Mouse (Mus musculus): ENCODE data around the gene Agpat4. TPM values are rescaled to one million over a fixed set of nuclear protein-coding genes. Genes with fewer than 3 reads are reported as not detected.

The Agpat4 gene
- polyA plus RNA-seq, 1 experiment = 50.1 TPM

DNA sequence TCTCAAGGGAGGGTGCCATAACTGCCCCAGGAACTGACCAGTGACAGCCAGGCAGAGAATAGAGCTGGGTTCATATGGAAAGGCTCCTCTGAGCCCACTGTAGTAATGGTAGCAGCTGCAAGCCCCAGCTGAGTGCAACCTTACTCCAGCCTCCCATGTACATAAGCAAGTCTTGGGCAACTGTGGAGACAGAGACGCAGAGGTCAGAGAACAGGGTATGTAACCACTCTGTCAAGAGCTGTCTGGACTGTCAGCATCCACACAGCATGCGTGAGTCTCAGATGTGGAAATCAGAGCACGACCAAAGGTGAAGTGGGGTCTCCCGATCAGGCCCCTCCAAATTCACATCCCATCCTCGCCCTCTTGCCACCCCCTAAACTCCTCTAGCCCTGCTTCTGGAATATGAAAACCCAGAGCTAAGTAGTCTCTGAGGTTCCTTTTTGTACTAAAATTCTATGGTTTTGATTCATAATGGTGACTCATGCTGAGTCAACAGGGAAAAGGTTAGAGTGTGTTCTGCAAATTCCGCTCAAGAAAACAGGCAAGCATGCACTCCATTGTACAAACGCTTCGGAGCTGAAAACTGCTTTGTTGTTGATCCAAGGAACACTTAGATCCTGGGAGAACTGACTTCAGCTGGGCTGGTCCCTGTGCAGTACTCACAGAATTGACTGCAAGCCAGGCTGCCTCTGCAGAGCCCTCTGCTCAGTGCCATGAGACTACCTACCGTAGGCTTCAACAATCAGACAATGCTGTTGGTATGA lies 23.5 kb upstream of the Agpat4 start:
- DNase-seq = no peak

GRCm38 (mm10) chr17:12099415-12099814 lies 19.1 kb upstream of the Agpat4 start:
- DNase-seq = no peak
- Histone ChIP-seq H3K4me3 (replicated peaks; ENCODE audit: insufficient read depth, low read depth, low read length) (no peak overlapping the region), H3K4me1 (ENCODE audit: control insufficient read depth, insufficient read depth, low read length) (no peaks in the 10 kb centered on the region), H3K27ac (ENCODE audit: insufficient read depth, low read length) (no peak overlapping the region), H3K27me3 (ENCODE audit: control insufficient read depth, insufficient read depth, low read length) (no peaks in the 10 kb centered on the region)
- no peak for TF ChIP-seq CTCF (IDR thresholded peaks at IDR 0.05; ENCODE audit: borderline replicate concordance, insufficient read depth, low read depth, low read length)
- no peak for TF ChIP-seq POLR2A (IDR thresholded peaks at IDR 0.05; ENCODE audit: borderline replicate concordance, insufficient read depth, low read length)

More for the DNA sequence above, 23.5 kb upstream of the Agpat4 start:
- no peaks in the 10 kb centered on the region for H3K27me3 ChIP-seq (ENCODE audit: control insufficient read depth, insufficient read depth, low read length)
- no peak overlapping the region for H3K4me3 ChIP-seq (replicated peaks; ENCODE audit: insufficient read depth, low read depth, low read length)
- peaks cover 5% of the 10 kb centered on the region; the same call in 1 of the 2 replicates for H3K4me1 ChIP-seq (ENCODE audit: control insufficient read depth, insufficient read depth, low read length)
- TF ChIP-seq CTCF (IDR thresholded peaks at IDR 0.05; ENCODE audit: borderline replicate concordance, insufficient read depth, low read depth, low read length) = no peak
- no peak for TF ChIP-seq POLR2A (IDR thresholded peaks at IDR 0.05; ENCODE audit: borderline replicate concordance, insufficient read depth, low read length)
- WGBS = 80% methylated on average over 9 of the region's 9 CpGs
- no peak overlapping the region for H3K27ac ChIP-seq (ENCODE audit: insufficient read depth, low read length)

- Histone ChIP-seq H3K4me1 (ENCODE audit: control insufficient read depth, insufficient read depth, low read length) (no peaks in the 10 kb centered on the region), H3K4me3 (replicated peaks; ENCODE audit: insufficient read depth, low read depth, low read length) (no peak overlapping the region), H3K27ac (ENCODE audit: insufficient read depth, low read length) (no peak overlapping the region), H3K27me3 (ENCODE audit: control insufficient read depth, insufficient read depth, low read length) (no peaks in the 10 kb centered on the region)
- 98% methylated on average over 10 of the region's 10 CpGs for WGBS
- TF ChIP-seq POLR2A (IDR thresholded peaks at IDR 0.05; ENCODE audit: borderline replicate concordance, insufficient read depth, low read length) = no peak
- TF ChIP-seq CTCF (IDR thresholded peaks at IDR 0.05; ENCODE audit: borderline replicate concordance, insufficient read depth, low read depth, low read length) = no peak
- DNase-seq = no peak
Measured at GRCm38 (mm10) chr17:12102326-12102725, 16.2 kb upstream of the Agpat4 start.

DNA sequence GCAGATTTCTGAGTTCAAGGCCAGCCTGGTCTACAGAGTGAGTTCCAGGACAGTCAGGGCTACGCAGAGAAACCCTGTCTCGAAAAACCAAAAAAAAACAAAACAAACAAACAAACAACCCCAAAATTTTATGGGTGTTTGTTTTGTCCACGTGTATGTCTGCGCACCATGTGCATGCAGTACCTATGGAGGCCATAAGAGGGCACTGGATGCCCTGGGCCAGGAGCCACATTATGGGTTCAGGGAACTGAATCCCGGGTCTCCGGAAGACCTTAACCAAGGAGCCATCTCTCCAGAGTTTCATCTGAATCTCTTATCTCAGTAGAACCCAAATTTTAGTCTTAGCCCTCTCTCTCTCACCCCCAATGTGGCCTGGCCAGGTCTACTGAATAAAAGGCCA lies 14.7 kb upstream of the Agpat4 start:
- 89% methylated on average over 6 of the region's 6 CpGs for WGBS
- Histone ChIP-seq H3K4me1 (ENCODE audit: control insufficient read depth, insufficient read depth, low read length) (no peaks in the 10 kb centered on the region), H3K4me3 (replicated peaks; ENCODE audit: insufficient read depth, low read depth, low read length) (no peak overlapping the region), H3K27ac (ENCODE audit: insufficient read depth, low read length) (no peak overlapping the region), H3K27me3 (ENCODE audit: control insufficient read depth, insufficient read depth, low read length) (no peaks in the 10 kb centered on the region)
- DNase-seq = no peak
- TF ChIP-seq POLR2A (IDR thresholded peaks at IDR 0.05; ENCODE audit: borderline replicate concordance, insufficient read depth, low read length) (no peak), CTCF (IDR thresholded peaks at IDR 0.05; ENCODE audit: borderline replicate concordance, insufficient read depth, low read depth, low read length) (0 out of 2 replicates have a peak, but pooled peaks have one; percentile 19)

- no peak for DNase-seq
- TF ChIP-seq POLR2A (IDR thresholded peaks at IDR 0.05; ENCODE audit: borderline replicate concordance, insufficient read depth, low read length) = no peak
- no peak for TF ChIP-seq CTCF (IDR thresholded peaks at IDR 0.05; ENCODE audit: borderline replicate concordance, insufficient read depth, low read depth, low read length)
- Histone ChIP-seq H3K27ac (ENCODE audit: insufficient read depth, low read length) (no peak overlapping the region), H3K27me3 (ENCODE audit: control insufficient read depth, insufficient read depth, low read length) (no peaks in the 10 kb centered on the region), H3K4me1 (ENCODE audit: control insufficient read depth, insufficient read depth, low read length) (no peaks in the 10 kb centered on the region), H3K4me3 (replicated peaks; ENCODE audit: insufficient read depth, low read depth, low read length) (no peak overlapping the region)
- 94% methylated on average over 7 of the region's 7 CpGs for WGBS
Measured at GRCm38 (mm10) chr17:12104245-12104644, 14.3 kb upstream of the Agpat4 start.

GRCm38 (mm10) chr17:12104690-12105089 lies 13.8 kb upstream of the Agpat4 start:
- Histone ChIP-seq H3K27me3 (ENCODE audit: control insufficient read depth, insufficient read depth, low read length) (no peaks in the 10 kb centered on the region), H3K4me3 (replicated peaks; ENCODE audit: insufficient read depth, low read depth, low read length) (no peak overlapping the region), H3K4me1 (ENCODE audit: control insufficient read depth, insufficient read depth, low read length) (no peaks in the 10 kb centered on the region), H3K27ac (ENCODE audit: insufficient read depth, low read length) (no peak overlapping the region)
- TF ChIP-seq POLR2A (IDR thresholded peaks at IDR 0.05; ENCODE audit: borderline replicate concordance, insufficient read depth, low read length) (no peak), CTCF (IDR thresholded peaks at IDR 0.05; ENCODE audit: borderline replicate concordance, insufficient read depth, low read depth, low read length) (no peak)
- DNase-seq = no peak
- WGBS = 97% methylated on average over 6 of the region's 6 CpGs

- no peak for TF ChIP-seq CTCF (IDR thresholded peaks at IDR 0.05; ENCODE audit: borderline replicate concordance, insufficient read depth, low read depth, low read length)
- H3K4me3 ChIP-seq (replicated peaks; ENCODE audit: insufficient read depth, low read depth, low read length) = no peak overlapping the region
- peak in 1 of 2 experiments; percentile 48 for DNase-seq
- no peaks in the 10 kb centered on the region for H3K27me3 ChIP-seq (ENCODE audit: control insufficient read depth, insufficient read depth, low read length)
- H3K4me1 ChIP-seq (ENCODE audit: control insufficient read depth, insufficient read depth, low read length) = no peaks in the 10 kb centered on the region
- WGBS = 30% methylated on average over 4 of the region's 4 CpGs
- no peak overlapping the region for H3K27ac ChIP-seq (ENCODE audit: insufficient read depth, low read length)
Measured at GRCm38 (mm10) chr17:12106255-12106654, 12.2 kb upstream of the Agpat4 start.

DNA sequence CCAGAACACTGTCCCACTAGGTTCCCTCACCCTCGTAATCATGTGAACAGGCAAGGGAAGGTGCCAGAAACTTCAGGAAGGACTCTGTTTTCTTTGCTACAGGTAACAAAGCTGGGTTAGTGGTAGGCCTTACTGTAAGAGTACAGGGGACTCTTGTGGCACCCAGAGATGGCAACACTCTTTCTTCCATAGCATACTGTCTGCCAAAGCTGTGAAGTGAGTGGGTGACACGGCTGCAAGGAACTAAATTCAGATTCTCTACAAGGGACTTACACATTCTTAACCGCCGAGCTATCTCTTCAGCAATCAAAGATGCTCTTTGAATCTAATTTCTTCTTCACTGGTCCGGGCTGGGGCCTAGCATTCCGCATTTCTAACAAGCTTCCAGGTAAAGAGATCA lies 4.9 kb upstream of the Agpat4 start:
- DNase-seq = no peak
- TF ChIP-seq CTCF (IDR thresholded peaks at IDR 0.05; ENCODE audit: borderline replicate concordance, insufficient read depth, low read depth, low read length) = no peak
- TF ChIP-seq POLR2A (IDR thresholded peaks at IDR 0.05; ENCODE audit: borderline replicate concordance, insufficient read depth, low read length) = no peak
- 96% methylated on average over 6 of the region's 6 CpGs for WGBS

More for the DNA sequence above, 4.9 kb upstream of the Agpat4 start:
- Histone ChIP-seq H3K27me3 (ENCODE audit: control insufficient read depth, insufficient read depth, low read length) (no peaks in the 10 kb centered on the region), H3K4me1 (ENCODE audit: control insufficient read depth, insufficient read depth, low read length) (no peaks in the 10 kb centered on the region), H3K27ac (ENCODE audit: insufficient read depth, low read length) (no peak overlapping the region), H3K4me3 (replicated peaks; ENCODE audit: insufficient read depth, low read depth, low read length) (no peak overlapping the region)

All from cerebellum, adult 2 months (tissue).